Mouse (Mus musculus) kidney, adult 2 months (tissue): ENCODE results near the gene Slc45a1.

Experiments
- CTCF ChIP-seq: fragments of 200-500 bp; conservative IDR thresholded peaks from 2 replicates; pipeline ENCODE4 v1.5.1; 2011; ENCODE audit warnings: low read depth, mild to moderate bottlenecking, control low read depth, low read length, moderate library complexity, mixed read lengths; ENCODE audit not compliant: insufficient read depth, insufficient read length
- POLR2A ChIP-seq: fragments of 200-500 bp; IDR thresholded peaks from one replicate; pipeline ENCODE4 v1.6.1; 2011; ENCODE audit warnings: low read depth, low read length, control low read depth

DNA sequence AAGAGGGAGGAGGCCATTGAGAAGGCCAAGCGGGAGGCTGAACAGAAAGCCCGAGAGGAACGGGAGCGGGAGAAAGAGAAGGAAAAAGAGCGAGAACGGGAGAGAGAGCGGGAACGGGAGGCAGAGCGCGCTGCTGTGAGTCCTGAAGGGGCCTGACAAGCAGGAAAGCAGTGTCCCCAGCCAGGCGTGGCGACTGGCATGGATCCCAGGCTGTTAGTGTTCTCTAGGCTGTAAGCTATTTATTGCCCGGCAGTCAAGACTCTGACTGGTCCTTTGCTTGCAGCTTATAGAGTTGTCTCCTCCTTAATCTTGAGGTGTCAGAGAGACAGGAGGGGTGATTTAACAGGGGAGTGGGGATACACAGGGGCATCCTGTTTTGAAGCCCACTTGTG lies 35.9 kb downstream of the Slc45a1 start:
- no peak for TF ChIP-seq CTCF
- TF ChIP-seq POLR2A: no peak
